Mouse (Mus musculus) cortical plate, adult 2 months (tissue): ENCODE results near the gene Nkain4.

Source experiments
- CTCF ChIP-seq: fragments of 200-500 bp; IDR thresholded peaks from 2 replicates; pipeline ENCODE4 v1.5.1; 2011; ENCODE audit warnings: mild to moderate bottlenecking, control low read depth, low read length; ENCODE audit not compliant: insufficient read depth; ENCODE audit errors: extremely low read depth
- POLR2A ChIP-seq: fragments of 200-500 bp; IDR thresholded peaks from 2 replicates; pipeline ENCODE4 v1.6.1; 2011; ENCODE audit warnings: mild to moderate bottlenecking, low read length, control low read depth; ENCODE audit not compliant: insufficient read depth; ENCODE audit errors: extremely low read depth

DNA sequence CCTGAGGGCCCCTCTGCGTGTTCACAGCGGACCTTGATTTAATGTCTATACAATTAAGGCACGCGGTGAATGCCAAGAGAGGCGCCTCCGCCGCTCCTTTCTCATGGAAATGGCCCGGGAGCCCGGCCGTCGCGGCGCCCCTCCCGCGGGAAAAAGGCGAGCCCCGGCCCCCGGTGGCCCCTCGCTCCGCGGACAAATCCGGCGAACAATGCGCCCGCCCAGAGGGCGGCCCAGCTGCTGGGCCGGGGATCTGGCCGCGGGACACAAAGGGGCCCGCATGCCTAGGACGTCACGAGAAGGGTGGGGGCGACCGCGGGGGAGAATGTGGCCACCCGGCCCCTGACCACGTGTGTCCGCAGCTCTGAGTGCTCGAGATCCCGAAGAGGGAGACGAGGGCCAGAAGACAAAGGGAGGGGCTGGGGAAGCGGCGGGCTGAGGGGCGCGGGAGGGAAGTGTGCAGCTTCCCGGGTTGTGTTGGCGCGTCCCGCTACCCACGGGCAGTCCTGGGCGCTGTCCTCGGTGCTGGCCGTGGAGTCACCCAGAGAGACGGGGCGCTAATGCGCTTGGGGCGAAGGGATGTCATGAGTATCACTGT is 60.4 kb downstream of the Nkain4 start:
- TF ChIP-seq CTCF (no peak), POLR2A (no peak)
